Mouse (Mus musculus) liver, embryonic 12.5 days (tissue): Measurements from ENCODE around the gene Abca16. TPM values are rescaled to one million over a fixed set of nuclear protein-coding genes. Genes with fewer than 3 reads are reported as not detected.
A peak's percentile ranks its signal among the peaks of the same experiment; 100 is the strongest.

Source experiments
- ATAC-seq: fragments of 200-750 bp; cut with Nextera tagmentation; 2 replicates; pipeline ENCODE4 v1.8.0; 2017; ENCODE audit warnings: moderate number of reproducible peaks, mild to moderate bottlenecking, moderate library complexity
- H3K27ac ChIP-seq: fragments of 300-500 bp; sonication (generic); 2 replicates; pipeline ENCODE4 v1.5.1; 2016; ENCODE audit warnings: mild to moderate bottlenecking
- H3K27me3 ChIP-seq: fragments of 300-500 bp; sonication (generic); replicated peaks from 2 replicates; pipeline ENCODE4 v1.6.1; 2016; ENCODE audit warnings: mild to moderate bottlenecking, moderate library complexity
- H3K36me3 ChIP-seq: fragments of 300-500 bp; sonication (generic); 2 replicates; pipeline ENCODE4 v1.6.1; 2016; ENCODE audit warnings: mild to moderate bottlenecking, moderate library complexity
- H3K4me1 ChIP-seq: fragments of 300-500 bp; sonication (generic); 2 replicates; pipeline ENCODE4 v1.6.1; 2016
- H3K4me2 ChIP-seq: fragments of 300-500 bp; sonication (generic); 2 replicates; pipeline ENCODE4 v1.6.1; 2016; ENCODE audit warnings: mild to moderate bottlenecking, moderate library complexity
- H3K4me3 ChIP-seq: fragments of 300-500 bp; sonication (generic); 2 replicates; pipeline ENCODE4 v1.5.1; 2016; ENCODE audit warnings: mild to moderate bottlenecking, moderate library complexity
- H3K9ac ChIP-seq: fragments of 300-500 bp; sonication (generic); 2 replicates; pipeline ENCODE4 v1.6.1; 2016; ENCODE audit warnings: mild to moderate bottlenecking, moderate library complexity
- H3K9me3 ChIP-seq: fragments of 300-500 bp; sonication (generic); replicated peaks from 2 replicates; pipeline ENCODE4 v1.6.1; 2016; ENCODE audit warnings: mild to moderate bottlenecking, moderate library complexity
- WGBS: fragments of 180-500 bp; shearing (Covaris S2); methylation state at CpG from one replicate; pipeline ENCODE4 v1.1.7; 2016; ENCODE audit not compliant: insufficient replicate concordance; 5-methylcytosine and 5-hydroxymethylcytosine counted together
- polyA plus RNA-seq: library from polyadenylated mRNA; unstranded; fragments of >200 nt; fragmentation: Nextera tagmentation; extraction: Ambion mirVana; gene quantifications from 2 replicates; pipeline ENCODE4 v1.2.1, GENCODE M21; 2016

Abca16 gene
- not detected in 2 replicates for polyA plus RNA-seq

DNA sequence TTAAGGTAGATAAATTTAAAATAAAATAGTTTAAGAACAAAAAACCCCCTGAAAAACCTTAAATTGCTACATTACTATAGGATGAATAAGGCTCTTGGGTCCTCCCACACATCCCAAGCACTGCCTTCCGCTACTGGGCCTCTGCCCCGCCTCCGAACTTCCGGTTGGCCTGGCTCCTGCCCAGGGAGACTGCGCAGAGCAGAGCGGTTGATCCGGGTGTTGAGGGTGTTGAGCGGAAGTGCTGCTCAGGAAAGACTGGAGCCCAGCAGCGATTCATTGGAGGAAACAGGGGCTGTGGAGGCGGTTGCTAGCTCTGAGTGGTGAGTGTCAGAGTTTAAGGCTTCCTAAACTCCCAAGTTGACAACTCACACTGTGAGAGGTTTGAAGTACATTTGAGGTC, at the start of gene Abca16:
Gene Abca16 (plus strand): TSS at position 201 of the 400 bp plus-strand sequence.
- no peak within 1 kb of the TSS for H3K9ac ChIP-seq
- H3K4me1 ChIP-seq, result no peaks in the 10 kb centered on the region
- H3K36me3 ChIP-seq, result no peaks in the 10 kb centered on the region
- 58% methylated on average over 10 of the region's 10 CpGs for WGBS
- H3K27ac ChIP-seq, result no peak within 1 kb of the TSS
- ATAC-seq, result no peak
- H3K4me3 ChIP-seq, result no peak within 1 kb of the TSS
- no peaks in the 10 kb centered on the region for H3K27me3 ChIP-seq
- H3K9me3 ChIP-seq, result no peaks in the 10 kb centered on the region
- no peak within 1 kb of the TSS for H3K4me2 ChIP-seq

DNA sequence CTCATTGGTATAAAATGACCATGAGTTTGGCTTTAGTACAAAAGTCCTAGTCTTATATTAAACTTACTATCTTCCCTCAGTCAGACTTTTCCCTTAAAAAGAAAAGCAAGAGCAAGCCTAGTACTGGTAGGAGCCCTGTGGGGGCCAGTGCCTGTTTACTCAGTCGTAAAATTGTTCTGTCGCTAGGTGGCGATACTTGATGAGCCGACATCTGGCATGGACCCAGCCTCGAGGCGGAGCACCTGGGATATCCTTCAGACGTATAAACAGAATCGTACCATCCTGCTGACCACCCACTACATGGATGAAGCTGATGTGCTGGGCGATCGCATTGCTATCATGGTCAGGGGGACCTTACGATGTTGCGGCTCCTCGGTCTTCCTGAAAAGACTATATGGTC, 48.3 kb upstream of the Abca16 start:
- Histone ChIP-seq H3K4me1 (no peaks in the 10 kb centered on the region), H3K4me3 (no peak overlapping the region), H3K27ac (no peak overlapping the region), H3K4me2 (no peak overlapping the region), H3K9me3 (no peaks in the 10 kb centered on the region), H3K27me3 (no peaks in the 10 kb centered on the region), H3K9ac (no peak overlapping the region), H3K36me3 (no peaks in the 10 kb centered on the region)
- 33% methylated on average over 13 of the region's 13 CpGs for WGBS
- no peak for ATAC-seq

DNA sequence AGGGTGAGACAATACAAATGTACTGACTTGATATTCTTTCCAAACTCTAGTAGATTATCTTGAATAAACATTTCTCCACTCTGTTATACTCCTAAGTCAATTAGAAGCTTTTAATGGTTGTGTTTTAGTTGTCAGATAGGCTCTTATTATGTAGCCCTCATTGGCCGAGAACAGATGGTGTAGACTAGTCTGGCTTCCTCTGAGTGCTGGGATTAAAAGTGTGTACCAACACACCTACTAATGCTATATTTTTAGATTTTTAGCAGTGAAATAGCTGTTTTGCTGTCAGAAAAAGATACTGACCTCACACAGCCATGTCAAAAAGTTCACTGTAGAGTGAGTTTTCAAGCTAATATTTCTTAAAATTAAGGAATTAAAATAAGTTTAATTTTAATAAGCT, 2.9 kb downstream of the Abca16 start:
- no peak for ATAC-seq
- H3K4me2 ChIP-seq, result no peak overlapping the region
- 64% methylated on average over 1 of the region's 1 CpGs for WGBS
- no peaks in the 10 kb centered on the region for H3K27me3 ChIP-seq
- no peaks in the 10 kb centered on the region for H3K36me3 ChIP-seq
- no peaks in the 10 kb centered on the region for H3K4me1 ChIP-seq
- H3K9me3 ChIP-seq, result no peaks in the 10 kb centered on the region
- no peak overlapping the region for H3K4me3 ChIP-seq
- no peak overlapping the region for H3K9ac ChIP-seq
- no peak overlapping the region for H3K27ac ChIP-seq

DNA sequence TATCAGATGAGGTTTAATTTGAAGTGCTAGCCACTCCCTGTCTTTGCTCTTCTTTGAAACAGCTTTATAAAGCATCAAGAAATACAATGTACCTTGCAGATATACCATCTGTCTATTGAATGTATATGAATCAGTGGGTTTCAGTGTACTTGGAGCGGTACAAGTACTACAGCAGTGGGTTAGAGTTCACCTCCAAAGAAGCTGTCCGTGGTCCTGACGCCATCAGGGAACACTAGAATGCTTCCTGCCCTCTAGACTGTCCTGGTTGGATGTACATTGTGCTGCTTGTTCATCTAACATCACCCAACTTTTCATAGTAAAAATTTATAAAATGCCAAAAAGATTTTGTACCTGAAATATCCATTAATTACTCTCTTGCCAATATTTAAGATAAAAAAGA, 17.2 kb downstream of the Abca16 start:
- Histone ChIP-seq H3K9ac (no peak overlapping the region), H3K27ac (no peak overlapping the region), H3K4me3 (no peak overlapping the region), H3K4me1 (no peaks in the 10 kb centered on the region; the same call in 1 of the 2 replicates), H3K9me3 (no peaks in the 10 kb centered on the region), H3K4me2 (no peak overlapping the region), H3K27me3 (no peaks in the 10 kb centered on the region), H3K36me3 (no peaks in the 10 kb centered on the region)
- ATAC-seq, result no peak
- WGBS, result 27% methylated on average over 3 of the region's 3 CpGs

DNA sequence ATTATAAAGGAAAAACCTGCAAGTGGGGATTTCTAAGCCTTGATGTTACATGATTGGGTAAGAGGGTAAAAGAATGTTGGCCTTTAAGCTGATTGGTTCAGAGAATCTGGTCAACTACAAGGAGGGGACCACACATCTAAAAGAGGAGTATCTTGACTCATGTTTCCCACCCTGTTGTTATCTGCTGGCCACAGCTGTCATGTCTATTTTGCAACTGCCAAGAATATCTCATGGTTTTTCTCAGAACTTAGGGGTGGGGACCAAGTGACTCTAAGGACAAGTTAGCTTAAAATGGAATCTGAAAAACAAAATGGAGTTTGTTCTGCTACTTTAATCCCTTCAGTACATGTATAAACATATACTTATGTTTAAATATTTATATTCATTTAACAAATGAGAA, 22.0 kb downstream of the Abca16 start:
- H3K9me3 ChIP-seq, result no peaks in the 10 kb centered on the region
- H3K4me1 ChIP-seq, result no peaks in the 10 kb centered on the region; the same call in 1 of the 2 replicates
- H3K27me3 ChIP-seq, result no peaks in the 10 kb centered on the region
- H3K4me2 ChIP-seq, result no peak overlapping the region
- peak; percentile 94 for ATAC-seq
- no peak overlapping the region for H3K9ac ChIP-seq
- no peaks in the 10 kb centered on the region for H3K36me3 ChIP-seq
- no peak overlapping the region for H3K4me3 ChIP-seq
- H3K27ac ChIP-seq, result peak overlapping the region; percentile 48; the same call in 1 of the 2 replicates

DNA sequence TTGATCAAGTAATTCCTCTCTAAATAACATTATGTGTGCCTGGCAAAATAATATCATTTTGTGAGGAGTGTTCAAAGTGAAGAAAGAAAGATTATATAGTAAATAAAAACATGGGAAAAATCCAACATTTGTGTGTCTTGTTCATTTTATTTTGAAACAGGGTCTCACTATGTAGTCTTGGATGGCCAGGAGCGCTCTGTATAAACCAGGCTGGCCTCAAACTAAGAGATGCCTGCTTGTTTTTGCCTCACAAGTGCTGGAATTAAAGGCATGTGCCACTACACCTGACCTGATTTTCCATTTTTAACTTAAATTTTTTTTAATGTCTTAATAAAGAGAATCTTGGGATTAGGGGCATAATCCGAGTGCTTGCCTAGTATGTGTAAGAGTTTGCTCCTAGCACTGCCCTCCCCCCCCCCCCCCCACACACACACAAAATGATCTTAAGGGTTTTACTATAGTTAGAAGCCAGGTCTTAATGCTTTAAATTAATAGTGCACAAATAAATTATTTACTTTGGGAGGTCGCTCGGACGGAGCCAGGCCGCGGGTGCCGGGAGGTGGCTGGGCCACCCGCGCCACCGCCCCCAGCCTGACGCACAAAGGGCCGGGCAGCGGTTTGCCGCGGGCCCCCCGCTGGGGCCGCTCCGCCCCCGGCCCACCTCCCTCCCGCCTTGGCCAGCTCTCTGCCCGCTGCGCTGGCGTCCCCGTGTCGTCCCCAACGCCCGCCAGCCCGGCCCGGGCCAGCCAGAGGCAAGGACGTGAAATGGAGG, 94.6 kb downstream of the Abca16 start:
- Histone ChIP-seq H3K9ac (no peak overlapping the region), H3K4me3 (peak overlapping the region; percentile 35)

DNA sequence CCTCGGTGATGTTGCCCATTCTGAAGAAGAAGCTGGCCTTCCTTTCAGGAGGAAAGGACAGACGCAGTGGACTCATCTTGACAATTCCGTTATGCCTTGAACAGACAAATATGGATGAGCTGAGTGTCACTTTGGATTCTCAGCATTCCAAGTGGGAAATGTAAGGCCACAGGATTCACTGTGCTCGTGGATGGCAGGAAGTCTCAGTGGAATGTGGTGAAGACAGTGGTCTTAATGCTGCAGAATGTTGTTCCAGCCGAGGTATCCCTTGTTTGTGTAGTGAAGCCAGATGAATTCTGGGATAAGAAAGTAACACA, 95.2 kb downstream of the Abca16 start:
- Histone ChIP-seq H3K9me3 (0 out of 2 replicates have a peak, but pooled peaks cover 3% of the 10 kb centered on the region), H3K27ac (no peak overlapping the region), H3K9ac (no peak overlapping the region), H3K4me3 (peak overlapping the region; percentile 35), H3K27me3 (peaks cover 7% of the 10 kb centered on the region; the same call in 1 of the 2 replicates), H3K4me1 (no peaks in the 10 kb centered on the region), H3K36me3 (no peaks in the 10 kb centered on the region), H3K4me2 (peak overlapping the region; percentile 60)
- 27% methylated on average over 5 of the region's 5 CpGs for WGBS
- no peak for ATAC-seq

More for the DNA sequence above, 94.6 kb downstream of the Abca16 start:
- WGBS, result 11% methylated on average over 30 of the region's 31 CpGs
- Histone ChIP-seq H3K27ac (no peak overlapping the region), H3K4me1 (no peaks in the 10 kb centered on the region), H3K9me3 (0 out of 2 replicates have a peak, but pooled peaks cover 3% of the 10 kb centered on the region), H3K4me2 (peak overlapping the region; percentile 60), H3K27me3 (peaks cover 7% of the 10 kb centered on the region; the same call in 1 of the 2 replicates), H3K36me3 (no peaks in the 10 kb centered on the region)
- ATAC-seq, result no peak

DNA sequence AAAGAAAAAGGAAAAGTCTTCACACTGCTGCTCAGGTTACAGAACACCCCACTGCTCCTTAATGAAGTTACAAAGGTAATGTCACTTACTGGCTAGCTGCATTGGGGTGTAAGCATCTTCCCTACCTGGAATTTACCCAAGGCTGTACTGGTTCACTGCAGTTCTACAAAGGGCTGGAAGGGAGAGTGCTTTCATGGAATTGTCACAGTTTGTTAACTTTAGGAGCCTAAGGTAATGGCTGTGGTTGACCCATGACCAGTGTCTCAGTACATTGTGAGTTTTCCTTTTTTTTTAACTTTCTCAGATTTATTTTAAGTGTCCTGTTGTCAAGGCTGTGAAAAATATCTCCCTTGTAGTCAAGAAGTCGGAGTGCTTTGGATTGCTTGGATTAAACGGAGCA, 125.4 kb downstream of the Abca16 start:
- Histone ChIP-seq H3K27ac (no peak overlapping the region), H3K9ac (no peak overlapping the region), H3K4me1 (no peaks in the 10 kb centered on the region), H3K36me3 (no peaks in the 10 kb centered on the region), H3K4me2 (no peak overlapping the region), H3K27me3 (no peaks in the 10 kb centered on the region), H3K9me3 (no peaks in the 10 kb centered on the region), H3K4me3 (no peak overlapping the region)
- 51% methylated on average over 2 of the region's 2 CpGs for WGBS
- ATAC-seq, result no peak

DNA sequence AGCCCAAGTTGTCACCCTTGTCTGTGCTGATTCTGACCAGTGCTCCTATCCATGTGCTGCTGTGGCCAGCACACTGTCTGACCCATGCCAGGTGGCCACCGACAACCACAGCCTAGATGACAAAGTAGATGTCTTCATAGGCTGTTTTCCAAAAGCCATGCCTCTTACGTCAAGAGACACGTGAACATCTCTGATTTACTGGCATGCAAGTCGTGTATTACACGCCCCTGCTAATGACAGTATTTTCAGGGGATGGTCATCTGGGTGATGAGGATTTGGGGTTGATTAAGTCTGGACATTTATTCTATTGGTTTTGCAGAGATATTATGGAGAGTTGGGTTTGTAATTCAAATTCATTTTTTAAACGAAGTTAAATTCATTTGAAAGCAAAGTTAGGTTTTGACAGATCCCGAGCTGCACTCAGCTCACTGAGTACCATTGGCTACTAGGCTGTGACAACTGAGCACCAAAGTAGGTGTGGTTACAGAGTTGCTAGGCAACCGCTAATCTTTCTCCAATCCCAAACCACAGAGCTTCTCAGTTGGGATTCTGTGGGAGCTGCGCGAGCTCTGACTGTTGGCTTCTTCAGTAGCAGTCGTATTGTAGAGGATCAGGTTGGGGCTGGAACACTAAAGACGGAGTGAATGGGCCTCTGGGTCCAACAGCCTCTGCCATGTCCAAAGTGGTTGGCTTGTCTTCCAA, 143.2 kb downstream of the Abca16 start:
- Histone ChIP-seq H3K4me1 (no peaks in the 10 kb centered on the region), H3K36me3 (no peaks in the 10 kb centered on the region), H3K9me3 (no peaks in the 10 kb centered on the region), H3K27ac (no peak overlapping the region), H3K4me2 (no peak overlapping the region), H3K9ac (no peak overlapping the region), H3K4me3 (no peak overlapping the region), H3K27me3 (no peaks in the 10 kb centered on the region)
- no peak for ATAC-seq
- 42% methylated on average over 12 of the region's 12 CpGs for WGBS

DNA sequence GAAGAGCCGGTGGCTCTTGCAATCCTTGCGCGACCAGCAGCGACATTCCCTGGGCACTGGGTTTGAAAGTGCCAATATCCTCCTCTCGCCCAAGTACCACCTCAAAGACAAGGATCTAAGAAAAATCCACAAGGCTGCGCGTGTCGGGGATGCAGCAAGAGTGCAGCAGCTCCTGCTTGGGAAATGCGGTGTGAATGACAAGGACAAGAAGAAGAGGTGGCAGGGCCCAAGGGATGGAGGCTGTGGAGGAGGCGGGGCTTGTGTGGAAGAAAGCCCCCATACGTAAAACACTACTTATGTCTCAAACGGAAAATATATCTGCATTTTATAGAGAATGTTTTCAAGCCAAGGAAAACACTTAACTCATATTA, 143.7 kb downstream of the Abca16 start:
- 42% methylated on average over 12 of the region's 12 CpGs for WGBS
- H3K36me3 ChIP-seq, result no peaks in the 10 kb centered on the region
- H3K4me1 ChIP-seq, result no peaks in the 10 kb centered on the region
- H3K4me3 ChIP-seq, result no peak overlapping the region
- H3K27ac ChIP-seq, result no peak overlapping the region
- H3K4me2 ChIP-seq, result no peak overlapping the region
- H3K9ac ChIP-seq, result no peak overlapping the region
- no peak for ATAC-seq
- no peaks in the 10 kb centered on the region for H3K27me3 ChIP-seq
- H3K9me3 ChIP-seq, result no peaks in the 10 kb centered on the region

DNA sequence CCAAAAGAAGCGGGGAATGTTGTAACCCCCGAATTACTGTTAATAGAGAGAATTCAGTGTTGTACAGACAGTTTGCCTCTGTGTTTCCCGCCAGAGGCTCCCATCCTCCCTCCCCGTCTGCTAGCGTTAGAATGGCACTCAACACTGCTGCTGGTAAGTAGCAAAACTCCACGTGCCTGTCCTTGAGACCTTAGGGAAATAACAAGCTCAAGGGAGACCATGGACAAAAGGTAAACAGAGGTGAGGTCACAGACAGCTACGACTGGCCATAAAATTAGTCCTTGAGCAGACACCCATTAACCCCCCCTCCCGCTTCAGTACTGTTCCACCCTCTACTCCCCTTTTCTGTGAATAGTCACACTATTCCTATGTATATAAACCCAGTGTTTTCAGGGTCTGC, 157.9 kb downstream of the Abca16 start:
- ATAC-seq, result no peak
- WGBS, result 63% methylated on average over 8 of the region's 8 CpGs
- Histone ChIP-seq H3K9me3 (no peaks in the 10 kb centered on the region), H3K27ac (no peak overlapping the region), H3K9ac (no peak overlapping the region), H3K4me1 (no peaks in the 10 kb centered on the region), H3K4me2 (no peak overlapping the region), H3K27me3 (no peaks in the 10 kb centered on the region), H3K36me3 (no peaks in the 10 kb centered on the region), H3K4me3 (no peak overlapping the region)

DNA sequence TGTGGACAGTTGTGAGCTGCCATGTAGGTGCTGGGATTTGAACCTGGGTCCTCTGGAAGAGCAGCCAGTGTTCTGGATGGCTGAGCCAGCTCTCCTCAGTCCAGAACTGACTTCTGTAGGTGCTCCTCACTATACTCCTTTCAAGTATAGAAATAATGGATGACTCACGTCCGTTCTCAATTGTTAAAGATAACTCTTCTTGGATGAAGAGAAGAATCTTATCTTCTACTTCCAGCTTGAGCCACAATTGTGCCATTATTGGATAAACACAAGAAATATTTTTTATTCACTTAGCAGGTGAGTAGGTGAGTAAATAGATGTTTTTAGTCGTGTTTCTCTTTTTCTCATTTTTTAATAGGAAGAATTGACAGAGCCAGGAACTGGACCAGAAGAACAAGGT, 167.1 kb downstream of the Abca16 start:
- no peaks in the 10 kb centered on the region for H3K4me1 ChIP-seq
- no peak overlapping the region for H3K4me3 ChIP-seq
- no peaks in the 10 kb centered on the region for H3K9me3 ChIP-seq
- no peaks in the 10 kb centered on the region for H3K36me3 ChIP-seq
- H3K27me3 ChIP-seq, result no peaks in the 10 kb centered on the region
- WGBS, result 40% methylated on average over 3 of the region's 3 CpGs
- no peak overlapping the region for H3K27ac ChIP-seq
- no peak overlapping the region for H3K4me2 ChIP-seq
- no peak for ATAC-seq
- no peak overlapping the region for H3K9ac ChIP-seq
